Mouse (Mus musculus) heart, embryonic 11.5 days (tissue): ENCODE measurements around the gene Pla2g4a. TPM values are rescaled to one million over a fixed set of nuclear protein-coding genes. Genes with fewer than 3 reads are reported as not detected.

Experiments used
- ATAC-seq: fragments of 200-750 bp; cut with Nextera tagmentation; replicated peaks from 2 replicates; pipeline ENCODE4 v1.8.0; 2017; ENCODE audit warnings: moderate library complexity; ENCODE audit not compliant: insufficient number of reproducible peaks, low FRiP score, low TSS enrichment
- H3K27ac ChIP-seq: fragments of 300-500 bp; sonication (generic); 2 replicates; pipeline ENCODE4 v1.5.1; 2014; ENCODE audit warnings: mild to moderate bottlenecking, low read depth, low read length
- H3K27me3 ChIP-seq: fragments of 300-500 bp; sonication (generic); 2 replicates; pipeline ENCODE4 v1.6.1; 2014; ENCODE audit warnings: mild to moderate bottlenecking, low read length, mixed read lengths; ENCODE audit not compliant: control insufficient read depth, insufficient read depth
- H3K36me3 ChIP-seq: fragments of 300-500 bp; sonication (generic); 2 replicates; pipeline ENCODE4 v1.6.1; 2014; ENCODE audit warnings: mild to moderate bottlenecking, low read length, moderate library complexity, mixed read lengths; ENCODE audit not compliant: control insufficient read depth, insufficient read depth
- H3K4me1 ChIP-seq: fragments of 300-500 bp; sonication (generic); 2 replicates; pipeline ENCODE4 v1.6.1; 2014; ENCODE audit warnings: low read length; ENCODE audit not compliant: control insufficient read depth, insufficient read depth
- H3K4me2 ChIP-seq: fragments of 300-500 bp; sonication (generic); 2 replicates; pipeline ENCODE4 v1.6.1; 2014; ENCODE audit warnings: mild to moderate bottlenecking, moderate library complexity
- H3K4me3 ChIP-seq: fragments of 300-500 bp; sonication (generic); 2 replicates; pipeline ENCODE4 v1.5.1; 2014; ENCODE audit warnings: low read depth, low read length
- H3K9ac ChIP-seq: fragments of 300-500 bp; sonication (generic); 2 replicates; pipeline ENCODE4 v1.6.1; 2014; ENCODE audit warnings: mild to moderate bottlenecking, low read depth, low read length, moderate library complexity
- H3K9me3 ChIP-seq: fragments of 300-500 bp; sonication (generic); replicated peaks from 2 replicates; pipeline ENCODE4 v1.6.1; 2016; ENCODE audit warnings: low read length; ENCODE audit not compliant: control insufficient read depth
- WGBS: fragments of 180-500 bp; shearing (Covaris S2); extraction: QIAGEN DNeasy Blood & Tissue Kit; methylation state at CpG from one replicate; pipeline ENCODE4 v1.1.7; 2014; ENCODE audit not compliant: insufficient replicate concordance; 5-methylcytosine and 5-hydroxymethylcytosine counted together
- polyA plus RNA-seq: library from polyadenylated mRNA; unstranded; fragments of >200 nt; fragmentation: Nextera tagmentation; extraction: Ambion mirVana; gene quantifications from 2 replicates; pipeline ENCODE4 v1.2.1, GENCODE M21; 2014

Pla2g4a gene
- polyA plus RNA-seq, 1 experiment from 2014 or later = 8.3 TPM

DNA sequence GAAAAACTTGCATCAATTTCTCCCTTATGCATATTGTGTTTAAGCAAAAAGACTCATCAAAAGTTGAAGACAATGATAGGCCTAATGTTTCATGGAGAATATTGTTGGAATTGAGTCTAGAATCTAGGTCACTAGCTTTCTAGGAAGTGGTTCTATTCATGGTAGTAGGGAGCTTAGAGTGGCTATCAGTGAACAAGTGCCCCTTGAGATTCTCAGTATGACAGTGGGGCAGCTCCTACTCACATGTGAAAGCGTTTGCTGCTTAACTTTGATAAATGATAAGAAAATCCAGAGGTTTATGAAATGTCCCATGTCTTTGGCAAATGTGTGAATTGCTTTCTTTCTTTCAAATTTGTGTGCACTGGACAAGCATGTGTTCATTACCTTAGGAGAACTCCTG is 2.0 kb downstream of the Pla2g4a start:
- no peaks in the 10 kb centered on the region for H3K4me1 ChIP-seq
- 22% methylated on average over 1 of the region's 1 CpGs for WGBS
- no peaks in the 10 kb centered on the region for H3K9me3 ChIP-seq
- no peak overlapping the region for H3K4me3 ChIP-seq
- no peaks in the 10 kb centered on the region for H3K36me3 ChIP-seq
- ATAC-seq = no peak
- no peak overlapping the region for H3K9ac ChIP-seq
- H3K27ac ChIP-seq = no peak overlapping the region
- H3K27me3 ChIP-seq = no peaks in the 10 kb centered on the region
- H3K4me2 ChIP-seq = no peak overlapping the region

DNA sequence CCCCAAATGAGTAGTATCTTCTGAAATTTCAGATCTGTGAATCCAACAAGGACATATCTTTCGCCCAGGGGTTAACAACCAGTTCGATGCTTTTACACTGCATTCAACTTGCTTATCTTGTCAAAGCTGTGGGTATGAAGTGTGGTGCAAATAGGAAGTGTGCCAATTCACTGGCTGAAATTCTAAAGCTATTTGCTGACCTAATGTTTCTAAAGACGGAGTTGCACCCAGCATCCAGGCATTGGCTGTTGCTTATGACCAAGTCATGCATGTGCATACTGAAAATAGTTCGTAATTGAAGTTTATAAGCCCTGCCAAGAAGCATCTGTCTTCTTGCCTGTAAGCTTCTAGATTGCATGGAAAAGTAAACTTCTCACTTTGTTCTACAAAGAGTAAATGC is 5.6 kb downstream of the Pla2g4a start:
- Histone ChIP-seq H3K4me2 (no peak overlapping the region), H3K36me3 (no peaks in the 10 kb centered on the region), H3K27me3 (no peaks in the 10 kb centered on the region), H3K27ac (no peak overlapping the region), H3K9me3 (no peaks in the 10 kb centered on the region), H3K9ac (no peak overlapping the region), H3K4me1 (no peaks in the 10 kb centered on the region), H3K4me3 (no peak overlapping the region)
- 56% methylated on average over 4 of the region's 4 CpGs for WGBS
- no peak for ATAC-seq

DNA sequence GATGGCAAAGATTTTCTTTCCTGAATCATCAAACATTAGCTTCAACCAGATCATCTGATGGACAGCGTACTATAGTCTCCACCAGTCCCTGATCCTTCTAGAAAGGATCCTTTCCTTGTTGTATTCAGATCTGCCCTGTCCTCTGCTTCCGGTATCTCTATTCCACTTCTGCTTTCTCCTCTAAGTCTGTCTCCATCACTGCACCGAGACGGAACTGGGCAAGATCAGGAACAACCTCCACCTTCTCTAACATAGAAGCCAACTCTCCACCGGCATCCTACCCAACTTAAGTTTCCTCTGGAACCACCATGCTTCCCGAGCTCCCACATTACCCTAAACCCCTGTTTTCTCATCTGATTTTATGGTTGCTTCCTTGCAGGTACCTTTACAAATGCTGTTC is 7.1 kb downstream of the Pla2g4a start:
- no peak overlapping the region for H3K27ac ChIP-seq
- 82% methylated on average over 6 of the region's 6 CpGs for WGBS
- no peaks in the 10 kb centered on the region for H3K4me1 ChIP-seq
- no peaks in the 10 kb centered on the region for H3K36me3 ChIP-seq
- no peak overlapping the region for H3K4me3 ChIP-seq
- no peak for ATAC-seq
- no peaks in the 10 kb centered on the region for H3K9me3 ChIP-seq
- H3K9ac ChIP-seq = no peak overlapping the region
- H3K27me3 ChIP-seq = no peaks in the 10 kb centered on the region
- H3K4me2 ChIP-seq = no peak overlapping the region

DNA sequence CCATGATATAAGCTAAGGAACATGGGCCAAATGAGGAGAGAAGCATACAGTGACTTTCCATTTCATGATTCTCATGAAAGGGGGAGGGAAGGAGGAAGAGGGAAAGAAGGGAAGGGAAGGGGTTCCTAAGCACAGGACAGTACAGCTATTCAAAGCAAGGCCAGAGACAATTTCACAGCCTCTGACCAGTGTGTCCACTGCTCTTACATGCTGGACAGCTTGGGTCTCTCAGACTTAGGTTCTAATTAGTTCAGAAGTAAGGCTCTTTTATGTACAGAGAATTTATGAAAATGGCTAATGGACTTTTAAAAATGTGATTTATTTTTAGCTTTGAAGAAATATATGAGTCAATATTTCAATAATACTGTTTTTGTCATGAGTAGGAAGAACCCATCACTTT is 9.0 kb downstream of the Pla2g4a start:
- Histone ChIP-seq H3K27ac (no peak overlapping the region), H3K4me2 (no peak overlapping the region), H3K9me3 (no peaks in the 10 kb centered on the region), H3K4me3 (no peak overlapping the region), H3K4me1 (no peaks in the 10 kb centered on the region), H3K27me3 (no peaks in the 10 kb centered on the region), H3K36me3 (no peaks in the 10 kb centered on the region), H3K9ac (no peak overlapping the region)
- ATAC-seq = no peak

DNA sequence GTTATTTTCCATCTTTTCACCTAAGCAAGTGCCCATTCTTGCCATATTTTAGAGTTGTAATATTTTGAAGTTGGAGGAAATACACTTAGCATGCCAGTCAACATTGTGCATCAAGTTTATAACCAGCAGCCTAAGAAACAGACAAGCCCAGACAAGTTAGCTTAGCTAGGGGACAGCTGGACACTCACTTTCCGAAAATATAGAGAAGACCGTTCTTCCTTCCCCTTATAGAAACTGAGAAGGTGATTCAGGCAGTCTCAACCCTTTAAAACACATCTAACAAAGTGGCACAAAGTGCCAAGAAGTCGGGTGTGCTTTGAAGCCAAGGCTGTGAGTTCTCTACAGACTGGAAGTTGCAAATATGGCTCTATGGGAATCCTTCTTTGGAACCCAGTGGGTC is 10.4 kb downstream of the Pla2g4a start:
- Histone ChIP-seq H3K36me3 (no peaks in the 10 kb centered on the region), H3K4me3 (no peak overlapping the region), H3K27me3 (no peaks in the 10 kb centered on the region), H3K27ac (no peak overlapping the region), H3K4me1 (no peaks in the 10 kb centered on the region), H3K9ac (no peak overlapping the region), H3K4me2 (no peak overlapping the region), H3K9me3 (no peaks in the 10 kb centered on the region)
- no peak for ATAC-seq
- 74% methylated on average over 3 of the region's 3 CpGs for WGBS

DNA sequence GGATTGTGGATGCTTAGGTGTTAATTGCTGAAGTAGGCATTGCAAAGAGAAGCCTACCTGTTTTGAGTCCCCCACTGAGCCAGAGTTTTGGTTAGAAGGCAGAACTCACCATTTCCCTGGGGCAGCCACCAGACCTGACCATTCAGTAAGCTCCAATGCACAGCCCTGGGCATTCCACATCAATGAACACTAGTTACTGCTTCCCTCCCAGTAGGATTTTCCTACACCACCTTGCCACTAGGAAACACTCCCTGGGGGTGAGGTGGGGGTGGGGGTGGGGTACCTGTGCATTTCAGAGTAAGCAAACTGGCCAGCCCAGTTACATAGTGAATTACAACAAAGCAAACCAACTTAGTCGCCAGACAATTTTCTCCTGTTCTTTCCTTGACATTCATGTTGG is 10.8 kb downstream of the Pla2g4a start:
- Histone ChIP-seq H3K9me3 (no peaks in the 10 kb centered on the region), H3K4me1 (no peaks in the 10 kb centered on the region), H3K9ac (no peak overlapping the region), H3K4me2 (no peak overlapping the region), H3K4me3 (no peak overlapping the region), H3K27ac (no peak overlapping the region), H3K36me3 (no peaks in the 10 kb centered on the region), H3K27me3 (no peaks in the 10 kb centered on the region)
- WGBS = 61% methylated on average over 1 of the region's 1 CpGs
- ATAC-seq = no peak

DNA sequence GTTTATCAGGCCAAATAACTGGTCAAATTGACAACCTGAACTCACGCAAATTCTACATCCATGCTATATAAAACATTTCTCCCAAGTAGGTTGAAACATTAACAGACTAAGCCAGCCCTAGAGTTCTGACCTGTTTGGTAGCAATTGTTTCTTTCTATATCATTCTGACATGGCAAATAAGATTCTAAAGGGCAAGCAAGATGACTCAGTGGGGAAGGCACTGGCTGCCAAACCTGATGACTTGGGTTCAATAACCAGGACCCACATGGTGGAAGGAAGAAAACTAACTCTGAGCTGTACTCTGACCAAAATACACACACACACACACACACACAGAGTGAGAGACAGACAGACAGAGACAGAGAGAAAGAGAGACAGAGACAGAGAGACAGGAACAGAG is 11.8 kb downstream of the Pla2g4a start:
- WGBS = 83% methylated on average over 1 of the region's 1 CpGs
- Histone ChIP-seq H3K27ac (no peak overlapping the region), H3K4me1 (no peaks in the 10 kb centered on the region), H3K27me3 (no peaks in the 10 kb centered on the region), H3K36me3 (no peaks in the 10 kb centered on the region), H3K9me3 (no peaks in the 10 kb centered on the region), H3K9ac (no peak overlapping the region), H3K4me2 (no peak overlapping the region), H3K4me3 (no peak overlapping the region)
- ATAC-seq = no peak

DNA sequence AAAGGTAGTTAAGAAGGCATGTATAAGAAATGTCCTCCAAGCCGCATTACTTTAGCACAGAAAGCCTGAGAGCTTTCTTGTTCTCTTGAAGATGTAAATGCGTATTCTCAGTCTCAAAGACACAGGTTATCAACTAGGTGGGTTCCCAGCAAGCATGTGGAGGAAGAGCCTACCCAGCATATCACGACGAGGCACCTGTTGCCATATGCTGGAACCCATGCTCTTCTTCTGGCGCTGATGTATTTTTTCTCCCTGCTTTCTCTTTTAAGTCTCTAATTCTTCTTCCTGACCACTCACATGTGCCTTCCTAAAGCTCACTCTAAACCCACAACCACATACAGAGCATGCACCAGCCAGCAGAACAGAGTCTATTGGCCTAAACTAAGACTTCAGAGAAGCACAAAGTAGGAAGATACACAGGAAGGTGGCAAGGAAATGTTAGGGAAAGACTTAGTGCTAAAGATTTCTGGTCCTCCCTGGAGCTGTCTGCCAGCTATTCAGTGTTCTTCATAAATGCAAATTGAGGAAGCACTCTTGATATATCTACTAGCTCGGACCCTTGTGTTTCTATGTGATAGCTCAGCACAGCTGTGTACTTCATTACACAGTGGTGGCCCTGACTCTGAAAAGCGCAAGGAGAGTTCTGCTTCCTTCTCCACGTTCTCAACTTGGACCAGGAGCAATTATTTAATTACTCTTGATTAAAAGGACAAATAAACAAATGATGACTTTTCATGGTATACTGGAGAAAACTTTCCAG is 12.8 kb downstream of the Pla2g4a start:
- H3K4me3 ChIP-seq = no peak overlapping the region
- no peaks in the 10 kb centered on the region for H3K4me1 ChIP-seq
- H3K27me3 ChIP-seq = no peaks in the 10 kb centered on the region
- WGBS = 80% methylated on average over 8 of the region's 8 CpGs
- no peak overlapping the region for H3K4me2 ChIP-seq
- no peaks in the 10 kb centered on the region for H3K36me3 ChIP-seq
- no peak for ATAC-seq
- no peak overlapping the region for H3K9ac ChIP-seq
- H3K27ac ChIP-seq = no peak overlapping the region
- no peaks in the 10 kb centered on the region for H3K9me3 ChIP-seq

DNA sequence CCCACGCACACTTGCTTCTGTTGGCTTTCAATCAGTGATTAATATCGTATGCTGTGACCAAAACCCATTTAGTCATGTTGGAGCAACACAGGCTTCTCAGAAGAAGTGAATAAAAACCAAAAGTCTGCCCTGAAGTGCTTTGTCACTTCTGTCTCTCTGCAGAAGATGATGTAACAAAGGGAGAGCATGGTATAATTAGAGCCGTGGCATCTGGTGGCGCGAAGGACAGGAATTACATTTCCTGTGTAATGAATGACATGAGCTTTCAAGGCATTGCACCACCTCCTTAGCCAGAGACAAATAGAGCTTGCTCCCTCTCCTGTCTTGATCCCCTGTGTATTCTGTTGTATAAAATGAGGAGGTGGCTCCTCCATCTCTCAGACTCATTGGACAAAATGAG is 14.1 kb downstream of the Pla2g4a start:
- H3K36me3 ChIP-seq = no peaks in the 10 kb centered on the region
- H3K27me3 ChIP-seq = no peaks in the 10 kb centered on the region
- no peak for ATAC-seq
- H3K9ac ChIP-seq = no peak overlapping the region
- no peaks in the 10 kb centered on the region for H3K9me3 ChIP-seq
- WGBS = 61% methylated on average over 5 of the region's 5 CpGs
- no peaks in the 10 kb centered on the region for H3K4me1 ChIP-seq
- H3K27ac ChIP-seq = no peak overlapping the region
- no peak overlapping the region for H3K4me2 ChIP-seq
- H3K4me3 ChIP-seq = no peak overlapping the region
